Mouse (Mus musculus) heart, adult 10 weeks (tissue): ENCODE data around the gene Ice1. TPM values are rescaled to one million over a fixed set of nuclear protein-coding genes. Genes with fewer than 3 reads are reported as not detected.

Experiments
- polyA plus RNA-seq: library from polyadenylated mRNA; stranded (reverse); fragments of 350-450 nt; fragmentation: Illumina TruSeq; extraction: RNeasy Lipid Tissue Mini Kit (QIAGEN cat#74804); gene quantifications from one replicate; pipeline ENCODE4 v1.2.3, GENCODE M21; 2014; ENCODE audit warnings: low read depth, low replicate concordance

The Ice1 gene
- 46.8 TPM for polyA plus RNA-seq

GRCm38 (mm10) chr13:70637282-70637661 lies at the start of gene Ice1:
Gene Ice1 (minus strand): TSS chr13:70637634.

Other genes starting within 250 kb of the Ice1 start
- not detected for gene Adamts16, start 204.2 kb upstream of the Ice1 start, polyA plus RNA-seq